Mouse (Mus musculus): ENCODE data around the gene Aip.

DNA sequence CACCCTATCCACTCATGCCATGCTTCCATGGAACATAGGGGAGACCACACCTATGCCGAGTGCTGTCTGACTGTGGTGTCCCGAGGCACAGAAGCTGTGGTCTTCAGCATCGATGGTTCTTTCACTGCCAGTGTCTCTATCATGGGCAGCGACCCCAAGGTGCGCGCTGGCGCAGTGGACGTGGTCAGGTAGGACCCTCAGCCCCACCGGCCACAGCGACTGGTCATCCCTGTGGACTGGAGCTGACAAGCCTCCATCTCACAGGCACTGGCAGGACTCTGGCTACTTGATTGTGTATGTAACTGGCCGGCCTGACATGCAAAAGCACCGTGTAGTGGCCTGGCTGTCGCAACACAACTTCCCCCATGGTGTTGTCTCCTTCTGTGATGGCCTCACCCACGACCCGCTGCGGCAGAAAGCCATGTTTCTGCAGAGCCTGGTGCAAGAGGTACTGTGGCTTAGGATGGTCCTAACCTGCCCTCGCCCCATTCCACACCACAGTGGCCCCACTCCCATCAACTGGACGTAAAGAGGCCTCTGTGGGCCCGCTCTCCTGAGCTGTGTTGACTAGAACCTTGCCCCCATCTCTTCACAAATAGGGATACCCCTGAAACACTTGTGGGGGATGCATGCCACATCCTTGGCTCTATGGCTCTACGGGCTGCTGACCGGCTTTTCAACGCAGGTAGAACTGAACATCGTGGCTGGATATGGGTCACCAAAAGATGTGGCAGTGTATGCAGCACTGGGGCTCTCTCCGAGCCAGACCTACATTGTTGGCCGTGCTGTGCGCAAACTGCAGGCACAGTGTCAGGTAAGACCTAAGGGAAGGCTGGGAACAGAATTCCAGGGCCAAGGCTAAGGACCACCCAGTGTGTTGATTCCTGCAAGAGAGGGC is 13.3 kb downstream of the Aip start:
- TF ChIP-seq CTCF (IDR thresholded peaks at IDR 0.05; ENCODE audit: low read depth) = no peak
- TF ChIP-seq EP300 (IDR thresholded peaks at IDR 0.05; ENCODE audit: low read depth) = no peak

Measured in liver, postnatal 0 days (tissue).